Mouse (Mus musculus) mesoderm, embryonic 11.5 days (tissue): Measurements from ENCODE around the gene Mpdu1.
"Not testable (repeated sequence)": the region's sequence is repeated elsewhere in the genome, so short reads cannot be mapped to it uniquely, and the experiment has no call there.

Experiments
- DNase-seq: peaks from one replicate; pipeline ENCODE4 v3.0.0-alpha.2; 2012; ENCODE audit warnings: low read depth, low spot score

Mpdu1 gene

GRCm38 (mm10) chr11:69662213-69662966, at the start of gene Mpdu1:
Gene Mpdu1, minus strand, starts transcription at chr11:69662642.
- DNase-seq, result peak; percentile 99

GRCm38 (mm10) chr11:69711082-69711481, 48.6 kb upstream of the Mpdu1 start:
- DNase-seq, result no peak

GRCm38 (mm10) chr11:69710470-69710869, 48.0 kb upstream of the Mpdu1 start:
- no peak for DNase-seq

DNA sequence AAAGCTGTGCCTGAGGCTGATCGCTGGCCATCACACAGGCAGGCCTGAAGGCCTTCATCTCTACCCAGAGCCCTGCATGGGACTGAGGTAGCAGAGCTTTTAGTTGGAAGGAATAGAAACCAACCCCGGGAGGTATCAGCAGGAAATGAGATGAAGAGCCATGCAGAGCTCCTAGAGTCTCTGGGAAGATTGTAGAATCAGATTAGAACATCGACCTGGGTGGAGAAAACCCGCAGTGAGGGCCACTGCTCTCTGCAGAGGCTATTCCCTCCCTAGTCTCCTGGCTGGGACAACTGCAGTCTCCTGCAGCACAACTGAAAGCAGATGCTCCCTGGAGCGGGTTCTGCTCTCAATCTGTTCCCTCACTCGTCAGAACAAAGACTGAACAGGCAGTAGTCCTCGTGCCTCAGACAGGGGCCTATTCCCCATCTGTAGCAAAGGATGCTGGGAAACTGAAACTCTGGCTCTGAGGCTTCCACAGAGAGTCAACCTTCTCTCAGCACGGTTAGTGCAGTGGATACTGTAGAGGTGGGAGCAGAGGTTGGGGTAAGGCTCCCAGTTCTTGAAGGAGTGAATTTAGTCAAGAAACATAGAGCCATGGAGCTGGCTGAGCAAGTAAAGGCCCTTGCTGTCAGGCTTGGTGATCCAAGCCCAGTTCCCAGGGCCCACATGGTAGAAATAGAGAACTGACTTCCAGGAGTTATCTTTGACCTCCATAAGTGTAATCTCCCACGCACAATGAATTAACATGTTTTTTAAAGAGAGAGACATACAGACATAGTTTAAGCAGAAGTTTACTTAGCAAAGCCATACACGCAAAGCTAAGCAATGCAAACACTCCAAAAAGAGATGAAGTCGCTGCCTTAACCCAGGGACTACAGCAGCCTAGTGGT, 47.4 kb upstream of the Mpdu1 start:
- no peak for DNase-seq

DNA sequence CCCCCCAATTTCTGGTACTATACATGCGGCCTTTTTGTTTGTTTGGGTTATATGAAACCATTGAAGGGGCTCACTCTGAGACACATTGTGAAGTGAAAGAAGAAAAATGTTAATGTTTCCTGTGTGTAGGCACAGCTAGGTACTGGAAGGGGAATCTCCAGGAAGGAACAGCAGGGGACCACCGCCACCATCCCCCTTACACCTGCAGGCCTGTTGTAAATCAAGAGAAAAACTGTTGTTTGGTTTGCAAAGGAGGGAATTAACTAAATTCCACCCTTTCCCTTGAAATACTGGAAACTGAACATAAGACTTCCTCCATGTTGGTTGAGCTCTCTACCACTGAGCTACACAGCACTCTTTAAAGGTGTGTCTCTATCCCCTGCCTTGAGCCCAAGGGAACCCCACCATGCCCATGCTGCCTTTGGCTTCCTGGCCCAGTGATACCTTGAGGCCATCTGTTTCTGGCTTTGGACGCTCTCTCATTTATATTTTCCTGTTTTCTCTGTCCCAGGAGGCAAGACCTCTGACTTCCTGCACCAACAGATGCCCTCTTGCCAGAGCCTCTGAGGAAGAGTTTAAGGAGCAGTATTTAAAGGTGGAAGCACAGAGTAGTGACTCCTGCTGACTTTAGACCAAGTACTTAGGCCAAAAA, 46.3 kb upstream of the Mpdu1 start:
- no peak for DNase-seq

- no peak for DNase-seq
Measured at GRCm38 (mm10) chr11:69707873-69708381, 45.5 kb upstream of the Mpdu1 start.

- no peak for DNase-seq
Measured at GRCm38 (mm10) chr11:69707480-69707847, 45.0 kb upstream of the Mpdu1 start.

- no peak for DNase-seq
Measured at GRCm38 (mm10) chr11:69706775-69707479, 44.5 kb upstream of the Mpdu1 start.

DNA sequence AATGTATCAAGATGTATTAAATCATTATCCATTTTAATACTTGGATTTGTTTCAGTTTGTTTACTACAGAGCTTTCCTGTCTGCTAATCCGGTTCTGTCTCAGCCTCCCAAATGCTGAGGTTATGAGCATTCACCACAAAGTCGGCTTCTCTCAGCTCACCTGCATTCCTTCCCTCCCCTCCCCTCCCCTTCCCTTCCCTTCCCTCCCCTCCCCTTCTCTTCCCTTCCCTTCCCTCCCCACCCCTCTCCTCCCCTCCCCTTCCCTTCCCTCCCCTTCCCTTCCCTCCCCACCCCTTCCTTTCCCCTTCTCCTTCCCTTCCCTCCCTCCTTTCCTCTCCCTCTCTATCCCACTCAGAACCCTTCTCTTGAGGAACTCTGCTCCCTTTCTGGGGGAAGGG, 42.2 kb upstream of the Mpdu1 start:
- no peak for DNase-seq

DNA sequence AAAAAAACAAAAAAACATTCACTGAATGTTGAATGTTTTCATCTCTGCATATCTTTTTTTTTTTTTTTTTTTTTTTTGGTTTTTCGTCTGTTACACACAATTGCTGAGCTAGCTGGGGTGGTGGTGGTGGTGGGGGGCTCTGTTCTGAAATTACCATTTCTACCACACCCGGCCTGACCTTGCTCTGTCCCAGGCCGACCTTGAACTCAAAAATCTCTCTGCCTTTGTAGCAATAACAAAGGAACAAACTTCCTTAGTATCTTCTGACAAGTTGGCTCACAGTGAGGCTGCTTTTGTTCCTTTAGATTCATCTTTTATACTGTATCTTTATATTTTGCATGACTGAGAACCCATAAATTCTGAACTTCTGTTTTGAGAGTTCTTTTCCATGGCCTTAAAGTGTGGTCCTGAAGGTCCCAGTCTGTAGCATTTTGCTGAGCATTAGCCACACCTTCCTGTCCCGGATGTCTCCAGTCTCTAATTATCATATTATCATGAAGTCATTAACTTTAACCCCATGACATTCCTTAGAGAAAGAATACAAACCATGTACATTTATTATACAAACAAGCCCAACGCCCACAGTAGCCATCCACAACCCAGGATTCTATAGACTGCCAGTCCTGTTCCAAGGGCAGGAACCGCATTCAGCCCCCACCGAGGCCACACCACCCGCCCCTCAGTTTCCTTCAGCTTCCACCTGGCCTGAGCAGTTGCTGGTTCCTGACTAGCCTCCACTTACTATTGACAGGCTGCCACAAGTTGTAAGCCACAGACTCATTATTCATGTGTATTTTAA, 41.6 kb upstream of the Mpdu1 start:
- no peak for DNase-seq

DNA sequence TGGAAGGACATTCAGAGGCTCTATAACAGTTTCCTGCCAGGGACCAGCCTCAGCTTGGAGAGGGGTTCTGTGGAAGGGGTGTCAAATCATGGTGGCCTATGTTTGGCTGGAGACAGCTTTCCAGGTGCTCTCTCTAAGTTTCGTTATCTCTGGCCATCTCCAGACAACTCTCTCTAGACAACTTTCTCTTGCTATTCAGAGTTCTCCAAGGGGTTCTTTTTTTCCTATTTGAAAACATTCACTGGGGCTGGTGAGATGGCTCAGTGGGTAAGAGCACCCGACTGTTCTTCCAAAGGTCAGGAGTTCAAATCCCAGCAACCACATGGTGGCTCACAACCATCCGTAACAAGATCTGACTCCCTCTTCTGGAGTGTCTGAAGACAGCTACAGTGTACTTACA, 40.9 kb upstream of the Mpdu1 start:
- DNase-seq, result not testable (repeated sequence)

DNA sequence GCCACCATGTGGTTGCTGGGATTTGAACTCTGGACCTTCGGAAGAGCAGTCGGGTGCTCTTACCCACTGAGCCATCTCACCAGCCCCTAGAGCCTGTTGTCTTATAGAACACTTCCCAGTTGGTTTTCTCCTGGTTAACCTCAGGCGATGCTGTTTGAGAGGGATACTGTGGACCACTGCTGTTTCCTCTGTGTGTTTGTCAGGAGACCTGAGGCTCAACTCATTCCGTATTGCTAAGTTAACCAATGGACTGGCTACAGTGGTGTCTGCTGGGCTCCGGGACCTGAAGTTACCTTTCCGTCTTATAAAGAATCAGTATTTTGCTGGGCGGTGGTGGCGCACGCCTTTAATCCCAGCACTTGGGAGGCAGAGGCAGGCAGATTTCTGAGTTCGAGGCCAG, 40.4 kb upstream of the Mpdu1 start:
- DNase-seq, result not testable (repeated sequence)

GRCm38 (mm10) chr11:69699595-69699994, 37.2 kb upstream of the Mpdu1 start:
- no peak for DNase-seq

- no peak for DNase-seq
Measured at GRCm38 (mm10) chr11:69698574-69698973, 36.1 kb upstream of the Mpdu1 start.

DNA sequence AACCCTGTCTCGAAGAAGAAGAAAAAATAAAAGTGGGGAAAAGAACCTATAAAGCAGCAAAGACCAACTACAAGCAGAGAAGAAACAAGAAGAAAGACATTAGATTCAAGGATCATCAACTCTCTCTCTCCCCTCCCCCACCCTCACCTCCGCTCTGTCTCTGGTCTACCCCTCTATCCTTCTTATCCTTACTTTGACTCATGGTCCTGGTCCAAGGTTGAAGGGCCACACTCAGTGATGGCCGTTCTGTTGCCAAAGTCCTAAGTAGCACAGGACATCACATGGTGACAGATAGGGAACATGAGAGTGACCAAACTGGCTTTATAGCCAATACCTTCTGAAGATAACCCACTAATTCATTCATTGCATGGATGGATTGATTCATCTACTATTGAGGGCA, 35.0 kb upstream of the Mpdu1 start:
- DNase-seq, result no peak

GRCm38 (mm10) chr11:69695361-69696181, 33.1 kb upstream of the Mpdu1 start, which contains the start of the genes Tnfsf12 and Tnfsfm13:
Gene Tnfsf12, minus strand, starts transcription at chr11:69695849.
Gene Tnfsfm13, minus strand, starts transcription at chr11:69696098.
- DNase-seq, result peak; percentile 48

GRCm38 (mm10) chr11:69695046-69695360, 32.6 kb upstream of the Mpdu1 start:
- no peak for DNase-seq

DNA sequence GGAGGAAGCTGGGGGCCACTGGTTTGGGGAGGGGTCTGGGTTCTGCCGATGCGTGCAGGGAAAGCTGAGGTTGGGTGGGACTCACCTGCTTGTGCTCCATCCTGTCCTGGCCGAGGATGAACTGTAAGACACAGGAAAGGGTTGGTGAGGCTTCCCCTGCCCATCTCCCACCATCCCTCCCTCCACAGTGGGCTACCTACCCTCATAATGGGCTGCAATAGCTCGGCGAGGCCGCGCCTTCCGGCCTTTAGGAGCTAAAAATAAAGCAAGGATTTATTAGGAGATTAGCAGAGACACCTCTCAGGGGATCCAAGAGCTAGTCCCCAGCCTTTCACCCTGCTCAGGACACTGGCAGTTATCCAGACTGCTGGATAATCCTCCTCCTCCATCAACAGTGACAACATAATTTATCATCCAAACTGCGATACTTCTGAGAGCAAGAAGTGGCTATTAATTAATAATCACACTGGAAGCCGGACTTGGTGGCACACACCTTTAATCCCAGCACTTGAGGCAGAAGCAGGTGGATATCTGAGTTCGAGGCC, 31.1 kb upstream of the Mpdu1 start:
- DNase-seq, result no peak

- no peak for DNase-seq
Measured at GRCm38 (mm10) chr11:69692863-69693262, 30.4 kb upstream of the Mpdu1 start.
